Mouse (Mus musculus): ENCODE data around the gene Bhmt2.

Bhmt2 gene

DNA sequence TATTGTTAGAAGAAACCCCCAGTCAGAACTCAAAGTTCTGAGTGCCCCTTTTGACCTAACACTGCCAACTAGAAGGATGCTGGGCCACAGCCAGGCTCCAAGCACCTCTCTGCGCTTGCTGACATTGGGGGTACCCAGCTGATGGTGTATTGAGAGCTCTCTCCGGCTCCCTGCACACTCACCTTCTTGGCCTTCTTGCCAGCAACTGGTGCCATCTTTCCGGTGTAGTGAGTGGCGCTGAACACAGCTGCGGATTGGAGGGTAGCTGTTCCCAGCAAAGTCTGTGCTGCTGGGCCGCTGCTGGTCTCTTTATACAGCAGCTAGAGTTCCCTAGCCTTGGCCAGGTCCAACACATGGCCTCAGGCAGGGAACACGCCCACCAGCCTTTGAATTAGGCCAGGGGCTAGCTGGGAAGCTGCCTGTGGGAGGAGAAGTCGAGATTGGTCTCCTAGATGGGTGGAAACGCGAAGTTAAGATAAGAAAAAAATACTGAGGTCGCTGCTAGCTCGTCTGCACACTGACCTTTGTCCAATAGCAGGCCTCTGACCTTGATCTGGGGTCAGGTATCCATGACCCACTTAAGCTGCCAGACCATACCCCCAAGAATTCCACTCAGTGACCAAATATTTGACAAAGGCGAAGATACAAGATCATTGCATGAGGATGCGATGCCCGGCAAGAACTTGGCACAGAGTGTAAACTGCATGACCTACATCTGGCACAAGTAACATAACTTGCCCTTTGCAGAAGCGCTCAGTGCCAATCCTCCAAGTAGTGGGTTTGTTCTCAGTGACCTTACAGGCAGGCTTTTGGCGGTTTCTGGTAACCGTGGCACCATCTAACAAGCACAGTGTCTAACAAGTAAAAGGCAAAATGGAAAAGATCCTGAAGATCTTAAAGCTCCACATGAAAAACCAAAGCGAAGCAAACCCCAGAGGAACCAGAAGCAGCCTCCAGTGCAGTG is 36.5 kb downstream of the Bhmt2 start, which contains the start of gene Bhmt:
TSS of gene Bhmt (minus strand) at position 680 of the 964 bp plus-strand sequence.
- no peak for DNase-seq (ENCODE audit: low spot score)

DNA sequence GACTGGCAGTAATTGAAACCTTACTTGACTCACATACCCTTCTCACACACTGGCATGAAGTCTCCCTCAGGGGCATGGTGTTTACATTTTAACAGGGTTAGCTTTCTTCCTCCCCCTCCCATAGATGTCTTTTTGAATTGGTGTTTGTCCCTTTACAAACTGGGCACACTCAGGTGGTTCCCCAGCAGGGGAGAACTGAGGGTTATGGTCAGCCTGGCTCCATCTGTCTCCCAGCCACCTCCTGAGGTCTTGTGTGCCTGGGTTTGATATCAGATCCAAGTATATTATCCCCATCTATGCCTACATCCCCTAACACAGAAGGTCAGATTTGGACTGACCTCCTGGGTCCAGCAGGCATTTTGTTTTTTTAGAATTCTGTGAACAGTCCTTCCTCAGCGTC is 37.5 kb downstream of the Bhmt2 start:
- DNase-seq (ENCODE audit: low spot score) = no peak

DNA sequence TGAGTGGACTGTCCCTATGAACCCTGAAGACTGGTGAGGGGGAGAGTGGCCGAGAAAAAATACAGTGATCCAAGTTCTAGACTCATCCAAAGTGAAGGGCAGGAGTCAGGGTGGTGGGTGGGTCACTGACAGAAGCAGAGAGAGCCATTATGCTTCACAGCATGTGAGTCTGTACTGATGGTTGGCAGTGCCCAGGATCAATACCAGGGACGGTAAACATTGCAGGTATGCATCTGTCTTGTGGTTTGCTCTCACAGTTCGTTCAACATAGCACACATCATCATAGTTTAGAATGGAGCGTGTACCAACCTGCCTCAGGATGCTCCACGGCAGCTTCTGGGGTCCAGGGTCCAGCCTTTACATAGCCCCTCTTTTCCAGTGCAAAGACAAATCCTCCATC is 41.2 kb downstream of the Bhmt2 start:
- no peak for DNase-seq (ENCODE audit: low spot score)

DNA sequence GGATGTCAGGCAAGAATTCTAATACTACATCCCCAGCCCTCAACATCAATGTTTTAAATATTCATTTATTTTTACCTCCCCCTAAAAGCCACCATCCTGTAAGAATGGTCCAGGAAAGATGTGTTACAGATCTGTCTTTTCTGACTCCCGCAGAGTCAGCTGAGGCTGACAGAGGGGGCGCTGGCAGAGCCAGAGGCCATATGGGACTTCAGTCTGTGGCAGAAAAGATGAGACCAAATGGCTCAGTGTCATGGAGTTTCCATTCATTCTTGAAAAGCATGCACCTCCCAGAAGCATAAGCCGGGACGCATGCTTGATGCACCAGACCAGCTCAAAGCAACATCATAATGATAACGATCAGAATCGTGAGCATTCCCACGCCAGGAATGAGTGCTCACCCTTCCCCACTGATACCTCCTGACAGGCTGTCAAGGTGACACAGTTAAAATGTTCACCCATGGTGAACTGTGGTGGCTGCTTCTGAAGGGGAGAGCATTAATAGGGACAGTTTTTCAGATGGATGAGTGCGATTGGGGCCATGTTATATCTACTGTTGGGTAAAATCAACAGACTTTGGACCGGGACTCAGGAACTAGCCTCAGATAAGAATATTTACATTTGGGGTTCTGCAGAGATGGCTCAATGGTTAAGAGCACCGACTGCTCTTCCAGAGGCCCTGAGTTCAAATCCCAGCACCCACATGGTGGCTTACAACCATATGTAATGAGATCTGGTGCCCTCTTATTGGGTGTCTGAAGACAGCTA is 43.0 kb downstream of the Bhmt2 start:
- no peak for DNase-seq (ENCODE audit: low spot score)

DNA sequence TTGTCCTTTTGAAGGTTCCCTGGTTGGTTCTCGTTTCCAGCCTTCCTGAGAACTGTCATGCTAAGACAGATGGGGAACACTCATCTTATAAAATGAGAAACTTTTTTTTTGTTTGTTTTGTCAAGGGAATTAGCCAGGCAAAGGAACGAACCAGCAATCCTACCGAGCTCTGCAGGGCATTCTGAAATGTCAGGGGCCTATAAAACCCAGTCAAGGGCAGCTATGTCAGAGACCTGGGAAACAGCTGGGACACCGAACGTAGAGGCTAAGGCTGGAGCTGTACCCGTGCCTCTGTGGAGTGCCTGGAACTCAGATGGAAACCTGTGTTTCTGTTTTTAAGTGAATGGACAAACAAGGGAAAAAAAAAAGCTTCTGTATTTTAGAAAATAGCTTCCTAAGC is 45.2 kb downstream of the Bhmt2 start:
- no peak for DNase-seq (ENCODE audit: low spot score)

DNA sequence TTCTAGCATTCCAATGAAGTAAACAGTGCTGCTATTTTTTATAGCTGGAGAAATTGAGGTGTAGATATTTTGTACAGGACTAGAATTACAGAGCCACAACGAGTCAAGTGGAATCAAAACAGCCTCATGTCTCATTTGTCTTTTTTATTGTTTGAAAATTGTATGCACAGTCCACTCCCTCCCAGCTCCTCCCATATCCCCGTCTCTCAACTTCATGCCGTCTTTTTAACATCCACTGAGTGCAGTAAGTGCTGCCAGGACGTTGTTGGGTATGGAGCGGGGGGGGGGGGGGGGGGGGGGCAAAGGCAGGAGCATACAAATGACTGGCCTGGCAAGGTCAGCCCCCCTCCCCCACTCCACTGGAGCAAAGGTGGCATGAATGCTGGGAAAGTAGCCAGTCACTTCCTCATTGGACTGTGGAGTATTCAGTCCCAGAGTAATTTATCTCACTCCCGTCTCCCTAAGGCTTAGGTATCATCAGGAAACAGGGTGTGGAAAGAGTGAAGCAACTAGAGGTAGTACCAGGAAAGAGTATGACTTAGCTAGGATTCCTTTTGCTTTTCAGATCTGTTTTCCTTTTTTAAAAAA is 59.6 kb downstream of the Bhmt2 start:
- DNase-seq (ENCODE audit: low spot score) = peak; percentile 35

DNA sequence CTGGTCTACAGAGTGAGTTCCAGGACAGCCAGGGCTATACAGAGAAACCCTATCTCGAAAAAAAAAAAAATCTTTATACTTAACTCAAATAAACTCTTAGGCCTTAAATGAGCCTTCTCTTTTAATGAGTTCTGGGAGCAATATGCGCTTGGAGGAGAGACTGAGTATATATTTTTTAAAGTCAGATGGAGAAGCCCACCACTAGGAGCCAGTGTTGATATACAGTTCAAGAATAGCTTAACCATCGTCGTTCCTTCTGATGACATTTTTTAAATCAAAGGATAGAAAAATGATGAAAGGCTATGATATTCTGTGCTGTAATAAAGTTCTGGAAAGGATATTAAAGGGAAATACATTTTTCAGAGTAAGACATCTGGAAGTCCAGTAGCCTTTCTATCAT is 60.3 kb downstream of the Bhmt2 start:
- DNase-seq (ENCODE audit: low spot score) = no peak

DNA sequence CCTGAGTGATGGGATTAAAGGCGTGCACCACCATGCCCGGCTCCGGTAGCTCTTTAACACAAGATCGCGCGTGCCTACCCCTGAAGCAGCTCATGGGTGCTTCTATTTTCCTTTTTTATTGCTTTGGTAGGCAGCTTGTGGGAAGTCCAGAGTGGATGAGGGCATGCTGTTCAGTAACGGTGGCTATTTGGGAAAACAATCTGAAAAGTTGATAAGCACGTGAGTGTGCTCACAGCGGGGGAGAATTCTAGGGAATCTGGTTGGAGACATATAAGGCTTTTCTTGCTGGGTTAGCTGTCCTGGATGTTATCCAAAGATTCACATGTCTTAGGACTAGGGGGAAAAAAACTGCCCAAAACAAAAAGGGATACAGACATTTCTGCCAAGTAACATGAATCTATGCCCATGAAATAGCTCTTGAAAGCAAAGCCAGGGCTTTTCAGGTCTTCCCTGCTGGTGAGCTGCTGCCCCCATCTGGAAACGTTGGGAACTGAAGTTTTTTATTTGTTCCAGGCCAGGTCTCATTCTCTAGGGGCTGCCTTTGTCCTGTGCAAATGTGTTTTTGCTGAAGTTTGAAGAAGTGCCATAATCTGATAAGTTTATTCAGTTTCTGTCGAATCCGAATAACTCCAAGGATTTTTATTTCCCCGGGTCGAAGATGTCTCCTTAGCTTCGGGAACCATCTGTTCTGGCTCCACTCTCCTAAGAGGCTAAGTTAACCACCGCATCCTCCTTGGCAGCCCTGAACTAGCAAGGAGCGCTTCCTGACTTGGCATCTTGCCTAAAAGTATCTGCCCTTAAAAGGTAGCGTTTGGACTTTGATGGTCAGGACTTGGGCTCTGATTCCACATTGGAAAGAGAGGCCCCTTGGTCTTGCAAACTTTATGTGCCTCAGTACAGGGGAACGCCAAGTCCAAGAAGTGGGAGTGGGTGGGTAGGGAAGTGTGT is 61.2 kb downstream of the Bhmt2 start:
- DNase-seq (ENCODE audit: low spot score) = peak; percentile 81

DNA sequence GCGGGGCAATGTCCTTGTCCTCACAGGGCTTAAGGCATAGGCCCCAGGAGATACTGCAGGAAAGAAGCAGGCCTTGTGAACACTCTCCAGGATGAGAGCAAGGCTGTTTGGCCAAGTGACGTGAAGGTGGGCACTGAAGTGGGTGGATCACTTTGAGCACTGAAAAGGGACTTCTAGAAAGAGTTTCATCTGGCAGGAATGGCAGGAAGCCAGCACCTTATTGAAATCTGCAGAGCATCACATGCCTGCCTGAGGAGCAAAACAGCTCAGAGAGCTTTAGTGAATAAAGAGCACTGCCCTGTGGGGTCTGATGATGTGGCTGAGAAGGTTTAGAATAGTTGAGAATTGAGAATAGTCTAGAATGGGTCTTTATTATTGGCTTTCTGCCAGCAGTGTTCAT is 65.6 kb downstream of the Bhmt2 start:
- no peak for DNase-seq (ENCODE audit: low spot score)

DNA sequence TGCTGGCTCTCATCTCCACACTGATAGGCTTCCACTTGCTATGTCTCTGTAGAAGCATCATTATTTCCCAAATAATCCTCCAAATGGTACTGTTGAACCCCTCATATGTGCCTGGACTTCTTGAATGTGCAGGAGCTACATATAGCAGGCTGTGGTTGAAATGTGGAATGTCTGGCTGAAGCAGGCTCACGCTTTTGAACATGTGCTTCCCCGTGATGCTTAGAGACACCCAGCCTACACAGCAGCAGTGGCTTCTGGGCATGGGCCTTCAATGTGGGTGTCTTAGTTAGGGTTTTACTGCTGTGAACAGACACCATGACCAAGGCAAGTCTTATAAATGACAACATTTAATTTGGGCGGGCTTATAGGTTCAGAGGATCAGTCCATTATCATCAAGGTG is 66.4 kb downstream of the Bhmt2 start:
- no peak for DNase-seq (ENCODE audit: low spot score)

DNA sequence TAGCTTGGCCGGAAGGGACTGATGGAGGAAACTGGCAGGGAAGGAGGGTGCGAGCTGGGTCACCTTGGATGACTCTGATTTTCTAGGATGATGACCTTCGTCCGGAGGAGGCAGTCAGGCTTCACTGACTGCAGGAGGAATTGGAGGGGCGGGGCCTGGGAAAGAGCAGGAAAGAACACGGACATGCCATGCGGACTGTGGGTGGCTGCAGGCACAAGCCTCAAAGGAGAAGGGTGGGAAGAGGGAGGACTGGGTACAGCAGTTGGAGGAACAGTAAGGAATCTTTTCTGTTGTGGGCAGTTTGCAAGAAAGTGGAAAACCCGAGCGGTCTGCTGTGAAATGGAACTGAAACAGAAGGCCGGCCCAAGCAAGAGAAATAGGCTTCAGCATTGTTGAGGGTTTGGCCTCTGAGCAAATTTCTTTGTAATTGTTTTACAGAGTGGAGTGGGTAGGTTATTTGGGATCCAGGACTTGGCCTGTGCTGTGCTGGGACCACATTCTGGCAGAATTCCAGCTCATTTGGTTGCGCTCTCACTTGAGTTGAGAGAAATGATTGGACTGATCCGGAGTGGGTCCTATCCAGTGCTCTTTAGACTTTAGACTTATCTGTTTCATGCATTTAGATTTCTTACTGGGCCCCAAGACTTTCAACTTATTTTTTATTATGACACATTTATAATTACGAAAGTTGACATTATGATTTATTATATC is 67.1 kb downstream of the Bhmt2 start:
- no peak for DNase-seq (ENCODE audit: low spot score)

Data from urinary bladder, postnatal 14 days (tissue).